Mouse (Mus musculus): ENCODE results near the gene Creb5. TPM values are rescaled to one million over a fixed set of nuclear protein-coding genes. Genes with fewer than 3 reads are reported as not detected.

Gene Creb5
- polyA plus RNA-seq (2015; fragmentation: Nextera tagmentation; extraction: Ambion mirVana), result 14.8 and 16.9 TPM in 2 replicates

GRCm38 (mm10) chr6:53287038-53287561 lies at the start of gene Creb5:
Creb5 (plus strand) TSS chr6:53287270.

Other genes starting within 250 kb of the Creb5 start
- 9.7 and 12.1 TPM in 2 replicates for gene Jazf1, start 218.6 kb upstream of the Creb5 start, polyA plus RNA-seq (2015; fragmentation: Nextera tagmentation; extraction: Ambion mirVana)